Mouse (Mus musculus): ENCODE data around the gene Nrn1. TPM values are rescaled to one million over a fixed set of nuclear protein-coding genes. Genes with fewer than 3 reads are reported as not detected.

Nrn1 gene
- polyA plus RNA-seq (2014; fragmentation: Nextera tagmentation; extraction: Ambion mirVana): 8.8 and 9.5 TPM in 2 replicates

- no peak within 1 kb of the TSS for H3K27ac ChIP-seq (ENCODE audit: low read depth, low read length)
- peaks cover 4% of the 10 kb centered on the region for H3K4me1 ChIP-seq (ENCODE audit: control insufficient read depth, insufficient read depth, low read length)
- peaks cover 50% of the 10 kb centered on the region for H3K27me3 ChIP-seq (ENCODE audit: control insufficient read depth, insufficient read depth, low read length)
- WGBS (ENCODE audit: insufficient replicate concordance): under 1% methylated on average over 50 of the region's 50 CpGs
- H3K9me3 ChIP-seq (replicated peaks; ENCODE audit: control insufficient read depth, low read length): no peaks in the 10 kb centered on the region
- peak within 1 kb of the TSS; percentile 91 for H3K4me2 ChIP-seq
- peak within 1 kb of the TSS; percentile 54 for H3K4me3 ChIP-seq (ENCODE audit: low read depth, low read length)
- no peak for ATAC-seq (replicated peaks; ENCODE audit: insufficient number of reproducible peaks, low FRiP score, low TSS enrichment)
- H3K36me3 ChIP-seq (ENCODE audit: control insufficient read depth, insufficient read depth, low read length): no peaks in the 10 kb centered on the region
- H3K9ac ChIP-seq (ENCODE audit: low read depth, low read length): peak within 1 kb of the TSS; percentile 60
Measured at GRCm38 (mm10) chr13:36734731-36735571, at the start of gene Nrn1. TSS of gene Nrn1 (minus strand) at chr13:36735131.

DNA sequence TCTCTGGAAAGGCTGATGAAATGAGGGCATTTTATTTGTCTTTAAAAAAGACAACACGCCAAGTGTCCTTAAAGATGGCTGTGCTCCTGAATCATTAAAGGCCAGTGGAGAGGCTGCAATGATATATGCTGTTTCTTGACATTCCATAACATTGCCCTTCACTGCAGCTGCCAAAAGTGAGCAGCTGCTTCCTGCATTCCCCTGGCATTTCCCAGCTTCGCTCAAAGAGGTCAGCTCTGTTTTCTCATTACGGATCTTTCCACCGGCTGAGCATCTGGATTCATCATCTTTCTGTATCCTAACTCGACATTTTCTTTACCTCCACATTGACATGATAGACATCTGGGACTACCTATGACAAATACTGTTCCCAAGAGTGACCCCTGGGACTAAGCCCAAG, 44.7 kb upstream of the Nrn1 start:
- no peak overlapping the region for H3K4me3 ChIP-seq (ENCODE audit: low read depth, low read length)
- ATAC-seq (replicated peaks; ENCODE audit: insufficient number of reproducible peaks, low FRiP score, low TSS enrichment): no peak
- no peaks in the 10 kb centered on the region for H3K36me3 ChIP-seq (ENCODE audit: control insufficient read depth, insufficient read depth, low read length)
- H3K27me3 ChIP-seq (ENCODE audit: control insufficient read depth, insufficient read depth, low read length): no peaks in the 10 kb centered on the region
- no peaks in the 10 kb centered on the region for H3K9me3 ChIP-seq (replicated peaks; ENCODE audit: control insufficient read depth, low read length)
- WGBS (ENCODE audit: insufficient replicate concordance): 80% methylated on average over 5 of the region's 5 CpGs
- no peak overlapping the region for H3K9ac ChIP-seq (ENCODE audit: low read depth, low read length)
- H3K4me2 ChIP-seq: no peak overlapping the region
- H3K4me1 ChIP-seq (ENCODE audit: control insufficient read depth, insufficient read depth, low read length): no peaks in the 10 kb centered on the region
- H3K27ac ChIP-seq (ENCODE audit: low read depth, low read length): no peak overlapping the region

- Histone ChIP-seq H3K9ac (ENCODE audit: low read depth, low read length) (no peak overlapping the region), H3K4me3 (ENCODE audit: low read depth, low read length) (no peak overlapping the region), H3K9me3 (replicated peaks; ENCODE audit: control insufficient read depth, low read length) (no peaks in the 10 kb centered on the region), H3K27me3 (ENCODE audit: control insufficient read depth, insufficient read depth, low read length) (no peaks in the 10 kb centered on the region), H3K36me3 (ENCODE audit: control insufficient read depth, insufficient read depth, low read length) (no peaks in the 10 kb centered on the region), H3K27ac (ENCODE audit: low read depth, low read length) (no peak overlapping the region), H3K4me1 (ENCODE audit: control insufficient read depth, insufficient read depth, low read length) (no peaks in the 10 kb centered on the region), H3K4me2 (no peak overlapping the region)
- no peak for ATAC-seq (replicated peaks; ENCODE audit: insufficient number of reproducible peaks, low FRiP score, low TSS enrichment)
- WGBS (ENCODE audit: insufficient replicate concordance): 52% methylated on average over 2 of the region's 2 CpGs
Measured at GRCm38 (mm10) chr13:36766801-36767200, 31.9 kb upstream of the Nrn1 start.

DNA sequence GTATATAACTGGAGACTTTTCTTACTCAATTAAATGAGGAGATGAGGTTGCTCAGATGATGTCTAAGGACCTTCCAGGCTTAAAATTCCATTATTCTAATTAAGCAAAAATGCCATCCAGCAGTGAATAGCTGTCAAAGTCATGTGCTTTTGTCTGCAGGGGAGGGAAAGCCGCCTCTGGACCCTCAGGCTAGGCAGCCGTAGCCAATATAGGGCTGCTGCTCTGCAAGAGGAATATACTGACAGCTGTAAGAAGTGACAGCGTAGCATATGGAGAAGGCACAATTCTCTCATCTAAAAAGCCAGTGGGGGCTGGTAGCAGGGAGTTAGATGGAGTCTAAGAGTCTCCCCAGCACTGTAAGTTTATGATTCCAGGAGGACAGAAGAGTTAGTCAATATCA, 16.9 kb upstream of the Nrn1 start:
- Histone ChIP-seq H3K27ac (ENCODE audit: low read depth, low read length) (no peak overlapping the region), H3K9me3 (replicated peaks; ENCODE audit: control insufficient read depth, low read length) (no peaks in the 10 kb centered on the region), H3K9ac (ENCODE audit: low read depth, low read length) (no peak overlapping the region), H3K27me3 (ENCODE audit: control insufficient read depth, insufficient read depth, low read length) (no peaks in the 10 kb centered on the region), H3K4me2 (no peak overlapping the region), H3K4me3 (ENCODE audit: low read depth, low read length) (no peak overlapping the region), H3K4me1 (ENCODE audit: control insufficient read depth, insufficient read depth, low read length) (no peaks in the 10 kb centered on the region), H3K36me3 (ENCODE audit: control insufficient read depth, insufficient read depth, low read length) (no peaks in the 10 kb centered on the region)
- WGBS (ENCODE audit: insufficient replicate concordance): 72% methylated on average over 3 of the region's 3 CpGs
- no peak for ATAC-seq (replicated peaks; ENCODE audit: insufficient number of reproducible peaks, low FRiP score, low TSS enrichment)

DNA sequence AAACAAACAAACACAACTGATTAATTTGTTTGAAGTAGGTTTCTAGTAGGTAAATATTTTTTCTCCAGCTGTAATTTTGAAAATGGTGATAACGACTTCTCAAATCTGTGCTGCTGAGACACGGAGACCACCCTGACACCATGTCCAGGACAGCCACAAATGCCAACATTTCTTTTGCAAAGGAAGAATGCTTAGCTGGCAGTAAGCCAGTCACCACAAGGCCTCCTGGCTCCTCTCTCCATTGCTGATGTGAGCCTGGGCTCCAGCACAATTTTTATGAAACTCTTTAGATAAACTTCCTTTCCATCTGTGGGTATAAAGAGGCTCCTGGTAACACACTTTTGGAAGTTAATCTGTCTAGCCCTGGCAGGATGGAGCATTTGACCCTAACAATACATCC, 15.1 kb upstream of the Nrn1 start:
- no peaks in the 10 kb centered on the region for H3K9me3 ChIP-seq (replicated peaks; ENCODE audit: control insufficient read depth, low read length)
- no peak overlapping the region for H3K27ac ChIP-seq (ENCODE audit: low read depth, low read length)
- ATAC-seq (replicated peaks; ENCODE audit: insufficient number of reproducible peaks, low FRiP score, low TSS enrichment): no peak
- 53% methylated on average over 2 of the region's 2 CpGs for WGBS (ENCODE audit: insufficient replicate concordance)
- H3K4me2 ChIP-seq: no peak overlapping the region
- H3K4me3 ChIP-seq (ENCODE audit: low read depth, low read length): no peak overlapping the region
- H3K4me1 ChIP-seq (ENCODE audit: control insufficient read depth, insufficient read depth, low read length): no peaks in the 10 kb centered on the region
- H3K9ac ChIP-seq (ENCODE audit: low read depth, low read length): no peak overlapping the region
- H3K36me3 ChIP-seq (ENCODE audit: control insufficient read depth, insufficient read depth, low read length): no peaks in the 10 kb centered on the region
- no peaks in the 10 kb centered on the region for H3K27me3 ChIP-seq (ENCODE audit: control insufficient read depth, insufficient read depth, low read length)

DNA sequence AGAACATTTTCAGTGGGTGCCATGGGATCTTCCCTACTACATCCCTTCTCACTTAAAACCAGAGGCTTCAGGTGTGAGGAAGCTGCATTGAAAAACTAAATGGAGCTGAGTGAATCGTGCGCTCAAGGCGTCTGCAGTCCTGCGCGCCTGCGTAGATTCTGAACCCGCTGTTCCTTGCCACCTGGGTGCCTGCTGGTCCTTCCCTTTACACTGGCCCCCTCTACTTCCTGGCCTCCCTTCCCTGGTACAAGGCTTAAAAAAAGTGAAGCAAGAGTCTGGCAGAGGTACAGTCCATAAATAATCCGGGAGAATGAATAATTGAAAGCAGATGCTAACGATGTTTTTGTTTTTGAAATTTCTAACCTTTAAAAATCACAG, 1.7 kb upstream of the Nrn1 start:
- Histone ChIP-seq H3K4me2 (peak overlapping the region; percentile 91), H3K9ac (ENCODE audit: low read depth, low read length) (peak overlapping the region; percentile 56), H3K4me1 (ENCODE audit: control insufficient read depth, insufficient read depth, low read length) (peaks cover 4% of the 10 kb centered on the region; the same call in 1 of the 2 replicates), H3K27me3 (ENCODE audit: control insufficient read depth, insufficient read depth, low read length) (peaks cover 34% of the 10 kb centered on the region), H3K4me3 (ENCODE audit: low read depth, low read length) (peak overlapping the region; percentile 54), H3K36me3 (ENCODE audit: control insufficient read depth, insufficient read depth, low read length) (no peaks in the 10 kb centered on the region), H3K9me3 (replicated peaks; ENCODE audit: control insufficient read depth, low read length) (no peaks in the 10 kb centered on the region), H3K27ac (ENCODE audit: low read depth, low read length) (no peak overlapping the region)
- 7% methylated on average over 9 of the region's 9 CpGs for WGBS (ENCODE audit: insufficient replicate concordance)
- no peak for ATAC-seq (replicated peaks; ENCODE audit: insufficient number of reproducible peaks, low FRiP score, low TSS enrichment)

- Histone ChIP-seq H3K4me1 (ENCODE audit: control insufficient read depth, insufficient read depth, low read length) (peaks cover 4% of the 10 kb centered on the region), H3K4me3 (ENCODE audit: low read depth, low read length) (peak overlapping the region; percentile 54), H3K27ac (ENCODE audit: low read depth, low read length) (no peak overlapping the region), H3K27me3 (ENCODE audit: control insufficient read depth, insufficient read depth, low read length) (peaks cover 39% of the 10 kb centered on the region), H3K36me3 (ENCODE audit: control insufficient read depth, insufficient read depth, low read length) (no peaks in the 10 kb centered on the region), H3K9me3 (replicated peaks; ENCODE audit: control insufficient read depth, low read length) (no peaks in the 10 kb centered on the region), H3K9ac (ENCODE audit: low read depth, low read length) (peak overlapping the region; percentile 60), H3K4me2 (peak overlapping the region; percentile 91)
- peak; percentile 91 for ATAC-seq (replicated peaks; ENCODE audit: insufficient number of reproducible peaks, low FRiP score, low TSS enrichment)
- WGBS (ENCODE audit: insufficient replicate concordance): 1% methylated on average over 36 of the region's 39 CpGs
Measured at GRCm38 (mm10) chr13:36735901-36736618, 1.1 kb upstream of the Nrn1 start.

DNA sequence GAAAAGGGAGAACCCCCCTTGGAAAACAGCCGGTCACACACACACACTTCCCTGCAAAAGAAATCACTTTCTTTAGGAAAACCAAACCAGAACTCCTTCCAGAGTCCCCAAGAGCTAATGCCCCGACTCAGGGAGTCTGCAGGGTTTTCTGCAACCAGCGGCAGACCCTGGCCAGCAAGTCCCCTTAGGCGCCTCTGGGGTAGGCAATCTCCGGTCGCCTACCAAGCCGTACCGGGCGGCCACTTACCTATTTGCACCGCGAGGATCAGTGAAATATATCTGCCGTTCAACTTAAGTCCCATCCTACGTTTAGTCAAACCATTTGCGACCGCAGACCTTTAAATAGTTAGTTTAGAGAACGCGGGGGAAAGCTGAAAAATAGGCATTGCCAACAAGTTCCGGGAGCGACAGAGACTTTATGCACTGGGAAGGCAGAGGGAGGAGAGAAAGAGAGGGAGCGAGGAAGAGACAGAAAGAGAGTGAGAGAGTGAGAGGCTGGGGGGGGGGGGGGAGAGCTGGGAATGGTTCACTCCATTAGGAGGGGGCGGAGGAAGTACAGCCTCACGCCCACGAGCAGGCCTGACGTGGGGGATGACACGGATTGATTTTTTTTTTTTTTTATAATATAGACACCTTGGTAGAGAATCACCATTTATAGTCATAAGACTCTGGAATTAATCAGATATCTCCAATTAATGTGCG, 791 bp downstream of the Nrn1 start:
- H3K27ac ChIP-seq (ENCODE audit: low read depth, low read length): no peak overlapping the region
- H3K27me3 ChIP-seq (ENCODE audit: control insufficient read depth, insufficient read depth, low read length): peaks cover 58% of the 10 kb centered on the region

More for the DNA sequence above, 791 bp downstream of the Nrn1 start:
- H3K4me1 ChIP-seq (ENCODE audit: control insufficient read depth, insufficient read depth, low read length): peaks cover 4% of the 10 kb centered on the region
- H3K9ac ChIP-seq (ENCODE audit: low read depth, low read length): no peak overlapping the region
- no peaks in the 10 kb centered on the region for H3K36me3 ChIP-seq (ENCODE audit: control insufficient read depth, insufficient read depth, low read length)
- peak overlapping the region; percentile 91 for H3K4me2 ChIP-seq
- ATAC-seq (replicated peaks; ENCODE audit: insufficient number of reproducible peaks, low FRiP score, low TSS enrichment): no peak
- H3K9me3 ChIP-seq (replicated peaks; ENCODE audit: control insufficient read depth, low read length): no peaks in the 10 kb centered on the region
- H3K4me3 ChIP-seq (ENCODE audit: low read depth, low read length): peak overlapping the region; percentile 54
- WGBS (ENCODE audit: insufficient replicate concordance): under 1% methylated on average over 26 of the region's 26 CpGs

Measured in heart, embryonic 11.5 days (tissue).